Mouse (Mus musculus): ENCODE results near the gene Asb6. TPM values are rescaled to one million over a fixed set of nuclear protein-coding genes. Genes with fewer than 3 reads are reported as not detected.

The Asb6 gene
- polyA plus RNA-seq, 1 experiment from 2014 or later, result 25.9 TPM

- peak; percentile 72 for ATAC-seq (replicated peaks; ENCODE audit: low FRiP score, low TSS enrichment, low read depth)
- WGBS, result 0% methylated on average over 13 of the region's 13 CpGs
- no peak overlapping the region for H3K9ac ChIP-seq (ENCODE audit: low read length)
Observed at GRCm38 (mm10) chr2:30783346-30783745, 46.8 kb downstream of the Asb6 start.

GRCm38 (mm10) chr2:30782312-30783290 lies 47.5 kb downstream of the Asb6 start:
- DNase-seq (ENCODE audit: low spot score), result no peak
- Histone ChIP-seq H3K27me3 (replicated peaks; ENCODE audit: control insufficient read depth, insufficient read depth, low read length) (no peaks in the 10 kb centered on the region), H3K4me2 (ENCODE audit: low read length) (peak overlapping the region; percentile 63), H3K27ac (ENCODE audit: low read depth) (peak overlapping the region; percentile 71; the same call in 1 of the 2 replicates), H3K4me3 (ENCODE audit: low read depth, low read length) (no peak overlapping the region), H3K9ac (ENCODE audit: low read length) (no peak overlapping the region), H3K36me3 (ENCODE audit: control insufficient read depth, insufficient read depth, low read length) (no peaks in the 10 kb centered on the region), H3K9me3 (ENCODE audit: control insufficient read depth, low read length) (no peaks in the 10 kb centered on the region), H3K4me1 (replicated peaks; ENCODE audit: control insufficient read depth, insufficient read depth, low read length) (peaks cover 34% of the 10 kb centered on the region)
- no peak for ATAC-seq (replicated peaks; ENCODE audit: low FRiP score, low TSS enrichment, low read depth)
- whole genome bisulfite sequencing, result 77% methylated on average over 8 of the region's 8 CpGs

More at GRCm38 (mm10) chr2:30783346-30783745, 46.8 kb downstream of the Asb6 start:
- Histone ChIP-seq H3K36me3 (ENCODE audit: control insufficient read depth, insufficient read depth, low read length) (no peaks in the 10 kb centered on the region), H3K4me1 (replicated peaks; ENCODE audit: control insufficient read depth, insufficient read depth, low read length) (peaks cover 34% of the 10 kb centered on the region), H3K27ac (ENCODE audit: low read depth) (peak overlapping the region; percentile 71; the same call in 1 of the 2 replicates), H3K9me3 (ENCODE audit: control insufficient read depth, low read length) (no peaks in the 10 kb centered on the region), H3K4me3 (ENCODE audit: low read depth, low read length) (no peak overlapping the region), H3K4me2 (ENCODE audit: low read length) (peak overlapping the region; percentile 63), H3K27me3 (replicated peaks; ENCODE audit: control insufficient read depth, insufficient read depth, low read length) (no peaks in the 10 kb centered on the region)
- peak; percentile 74 for DNase-seq (ENCODE audit: low spot score)

GRCm38 (mm10) chr2:30779241-30779640 lies 50.9 kb downstream of the Asb6 start:
- Histone ChIP-seq H3K4me2 (ENCODE audit: low read length) (no peak overlapping the region), H3K27ac (ENCODE audit: low read depth) (no peak overlapping the region), H3K36me3 (ENCODE audit: control insufficient read depth, insufficient read depth, low read length) (no peaks in the 10 kb centered on the region), H3K4me3 (ENCODE audit: low read depth, low read length) (no peak overlapping the region), H3K27me3 (replicated peaks; ENCODE audit: control insufficient read depth, insufficient read depth, low read length) (no peaks in the 10 kb centered on the region), H3K9me3 (ENCODE audit: control insufficient read depth, low read length) (no peaks in the 10 kb centered on the region), H3K9ac (ENCODE audit: low read length) (no peak overlapping the region), H3K4me1 (replicated peaks; ENCODE audit: control insufficient read depth, insufficient read depth, low read length) (peaks cover 14% of the 10 kb centered on the region)
- ATAC-seq (replicated peaks; ENCODE audit: low FRiP score, low TSS enrichment, low read depth) (no peak; the same call in 1 of the 2 replicates), DNase-seq (ENCODE audit: low spot score) (no peak)
- 15% methylated on average over 5 of the region's 5 CpGs for WGBS

GRCm38 (mm10) chr2:30778235-30778634 lies 51.9 kb downstream of the Asb6 start:
- Histone ChIP-seq H3K4me1 (replicated peaks; ENCODE audit: control insufficient read depth, insufficient read depth, low read length) (peaks cover 7% of the 10 kb centered on the region), H3K9me3 (ENCODE audit: control insufficient read depth, low read length) (no peaks in the 10 kb centered on the region), H3K36me3 (ENCODE audit: control insufficient read depth, insufficient read depth, low read length) (no peaks in the 10 kb centered on the region), H3K27ac (ENCODE audit: low read depth) (no peak overlapping the region), H3K27me3 (replicated peaks; ENCODE audit: control insufficient read depth, insufficient read depth, low read length) (no peaks in the 10 kb centered on the region), H3K9ac (ENCODE audit: low read length) (no peak overlapping the region), H3K4me3 (ENCODE audit: low read depth, low read length) (no peak overlapping the region), H3K4me2 (ENCODE audit: low read length) (no peak overlapping the region)
- ATAC-seq (replicated peaks; ENCODE audit: low FRiP score, low TSS enrichment, low read depth) (no peak), DNase-seq (ENCODE audit: low spot score) (no peak)
- 82% methylated on average over 4 of the region's 4 CpGs for WGBS

- no peak for ATAC-seq (replicated peaks; ENCODE audit: low FRiP score, low TSS enrichment, low read depth)
- H3K4me3 ChIP-seq (ENCODE audit: low read depth, low read length), result no peak overlapping the region
- H3K4me1 ChIP-seq (replicated peaks; ENCODE audit: control insufficient read depth, insufficient read depth, low read length), result peaks cover 13% of the 10 kb centered on the region
- 71% methylated on average over 3 of the region's 3 CpGs for WGBS
- H3K9me3 ChIP-seq (ENCODE audit: control insufficient read depth, low read length), result no peaks in the 10 kb centered on the region
- H3K27ac ChIP-seq (ENCODE audit: low read depth), result no peak overlapping the region
- no peaks in the 10 kb centered on the region for H3K27me3 ChIP-seq (replicated peaks; ENCODE audit: control insufficient read depth, insufficient read depth, low read length)
- no peak for DNase-seq (ENCODE audit: low spot score)
- no peak overlapping the region for H3K4me2 ChIP-seq (ENCODE audit: low read length)
- H3K9ac ChIP-seq (ENCODE audit: low read length), result no peak overlapping the region
- H3K36me3 ChIP-seq (ENCODE audit: control insufficient read depth, insufficient read depth, low read length), result no peaks in the 10 kb centered on the region
Observed at GRCm38 (mm10) chr2:30777266-30777665, 52.9 kb downstream of the Asb6 start.

GRCm38 (mm10) chr2:30775955-30776354 lies 54.2 kb downstream of the Asb6 start:
- Histone ChIP-seq H3K9me3 (ENCODE audit: control insufficient read depth, low read length) (no peaks in the 10 kb centered on the region), H3K27ac (ENCODE audit: low read depth) (no peak overlapping the region)

GRCm38 (mm10) chr2:30773313-30774005 lies 56.7 kb downstream of the Asb6 start:
- Histone ChIP-seq H3K9ac (ENCODE audit: low read length) (no peak overlapping the region), H3K27ac (ENCODE audit: low read depth) (0 out of 2 replicates have a peak overlapping the region, but pooled peaks have one; percentile 38), H3K4me3 (ENCODE audit: low read depth, low read length) (no peak overlapping the region), H3K36me3 (ENCODE audit: control insufficient read depth, insufficient read depth, low read length) (no peaks in the 10 kb centered on the region), H3K27me3 (replicated peaks; ENCODE audit: control insufficient read depth, insufficient read depth, low read length) (no peaks in the 10 kb centered on the region), H3K4me2 (ENCODE audit: low read length) (no peak overlapping the region), H3K4me1 (replicated peaks; ENCODE audit: control insufficient read depth, insufficient read depth, low read length) (peaks cover 9% of the 10 kb centered on the region; the same call in 1 of the 2 replicates), H3K9me3 (ENCODE audit: control insufficient read depth, low read length) (no peaks in the 10 kb centered on the region)
- WGBS, result 81% methylated on average over 8 of the region's 8 CpGs
- ATAC-seq (replicated peaks; ENCODE audit: low FRiP score, low TSS enrichment, low read depth) (no peak), DNase-seq (ENCODE audit: low spot score) (no peak)

More at GRCm38 (mm10) chr2:30775955-30776354, 54.2 kb downstream of the Asb6 start:
- Histone ChIP-seq H3K36me3 (ENCODE audit: control insufficient read depth, insufficient read depth, low read length) (no peaks in the 10 kb centered on the region), H3K9ac (ENCODE audit: low read length) (no peak overlapping the region), H3K4me1 (replicated peaks; ENCODE audit: control insufficient read depth, insufficient read depth, low read length) (peaks cover 16% of the 10 kb centered on the region), H3K4me2 (ENCODE audit: low read length) (no peak overlapping the region), H3K27me3 (replicated peaks; ENCODE audit: control insufficient read depth, insufficient read depth, low read length) (no peaks in the 10 kb centered on the region), H3K4me3 (ENCODE audit: low read depth, low read length) (no peak overlapping the region)
- 56% methylated on average over 3 of the region's 3 CpGs for WGBS
- DNase-seq (ENCODE audit: low spot score), result no peak
- ATAC-seq (replicated peaks; ENCODE audit: low FRiP score, low TSS enrichment, low read depth), result no peak
